In the genomic region with DNA sequence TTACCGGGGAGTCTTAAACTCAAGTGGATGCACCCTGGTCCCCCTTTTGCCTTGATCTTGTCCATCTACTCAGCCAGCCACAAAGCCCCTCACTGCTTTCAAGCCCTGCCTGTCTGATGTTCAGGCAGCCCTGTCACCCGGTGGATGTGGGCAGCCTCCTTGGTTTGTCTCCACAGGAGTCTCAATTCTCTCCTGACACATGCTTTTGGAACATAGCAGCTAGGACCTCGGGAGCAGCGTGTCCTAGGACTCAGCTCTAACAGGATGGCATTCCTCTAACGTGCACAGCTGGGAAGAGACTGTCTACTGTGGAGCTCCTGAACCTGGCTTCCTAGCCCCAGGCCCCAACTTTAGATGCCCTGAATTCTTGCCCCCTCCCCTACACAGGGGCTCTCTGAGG, we compare ENCODE assay signal across 24 mouse cellular contexts. TPM values are rescaled to one million over a fixed set of nuclear protein-coding genes. Genes with fewer than 3 reads are reported as not detected.
DNase-seq lines count a peak whose midpoint lies in the region; ATAC-seq and TF ChIP-seq lines count a peak whose summit lies in the region.
"Had no signal": no experiment of that assay in that cellular context is flagged by ENCODE, and none has a peak within 500 bp of the region (broad histone marks: within the 10 kb centered on the region; RNA-seq: fewer than 3 reads in every experiment).

No protein-coding gene starts in this region.

- peaks cover 30% of the 10 kb centered on the region for H3K36me3 ChIP-seq in heart, embryonic 10.5 days
- peaks cover 8% of the 10 kb centered on the region; the same call in 1 of the 2 replicates for H3K36me3 ChIP-seq in lung, postnatal 0 days (ENCODE audit: insufficient read depth, low read length)
- H3K36me3 ChIP-seq in intestine, embryonic 16.5 days (ENCODE audit: control insufficient read depth, insufficient read depth, low read length) = peaks cover 4% of the 10 kb centered on the region; the same call in 1 of the 2 replicates
- H3K36me3 ChIP-seq in stomach, embryonic 15.5 days = peaks cover 11% of the 10 kb centered on the region

- TF ChIP-seq POLR2A in lung, adult 2 months (IDR thresholded peaks at IDR 0.05; ENCODE audit: borderline replicate concordance, extremely low read depth, low read depth, low read length) = no peak

- no peak overlapping the region for H3K4me3 ChIP-seq in heart, embryonic 10.5 days
- H3K4me3 ChIP-seq in lung, postnatal 0 days (ENCODE audit: low read depth, low read length) = no peak overlapping the region
- no peak overlapping the region for H3K4me3 ChIP-seq in lung, adult 2 months (replicated peaks; ENCODE audit: extremely low read depth, low read depth, low read length)
- no peak overlapping the region for H3K4me3 ChIP-seq in intestine, embryonic 16.5 days (ENCODE audit: low read length)
- no peak overlapping the region for H3K4me3 ChIP-seq in stomach, embryonic 15.5 days (replicated peaks)
- H3K4me3 ChIP-seq: heart, embryonic 12.5 days; limb, embryonic 13.5 days; lung, embryonic 15.5 days; midbrain, embryonic 13.5 days had no signal

- no peak for TF ChIP-seq CTCF in lung, postnatal 0 days (IDR thresholded peaks at IDR 0.05)
- no peak for TF ChIP-seq CTCF in lung, adult 2 months (IDR thresholded peaks at IDR 0.05; ENCODE audit: insufficient read depth, low read length)

- no peak overlapping the region for H3K4me2 ChIP-seq in lung, postnatal 0 days (replicated peaks; ENCODE audit: low read depth, low read length)
- H3K4me2 ChIP-seq in intestine, embryonic 16.5 days (ENCODE audit: low read depth, low read length) = no peak overlapping the region
- H3K4me2 ChIP-seq in stomach, embryonic 15.5 days = no peak overlapping the region
- H3K4me2 ChIP-seq: heart, embryonic 12.5 days; limb, embryonic 13.5 days; lung, embryonic 15.5 days; midbrain, embryonic 13.5 days had no signal

- peaks cover 37% of the 10 kb centered on the region for H3K4me1 ChIP-seq in heart, embryonic 10.5 days
- H3K4me1 ChIP-seq in lung, postnatal 0 days (ENCODE audit: insufficient read depth, low read depth, low read length) = peaks cover 3% of the 10 kb centered on the region; the same call in 1 of the 2 replicates
- H3K4me1 ChIP-seq in lung, adult 2 months (ENCODE audit: control insufficient read depth, insufficient read depth, low read length) = no peaks in the 10 kb centered on the region
- H3K4me1 ChIP-seq in intestine, embryonic 16.5 days (ENCODE audit: control insufficient read depth, insufficient read depth, low read length) = peaks cover 38% of the 10 kb centered on the region
- peaks cover 3% of the 10 kb centered on the region; the same call in 1 of the 2 replicates for H3K4me1 ChIP-seq in stomach, embryonic 15.5 days
- H3K4me1 ChIP-seq: limb, embryonic 13.5 days; midbrain, embryonic 13.5 days had no signal

- TF ChIP-seq EP300 in lung, postnatal 0 days (IDR thresholded peaks at IDR 0.05) = no peak

- DNase-seq in heart, embryonic 10.5 days (ENCODE audit: low spot score) = peak; percentile 71
- no peak for DNase-seq in heart, postnatal 25 days (ENCODE audit: low spot score)
- DNase-seq in lung, postnatal 0 days (ENCODE audit: low spot score) = no peak
- DNase-seq in lung, adult 2 months = no peak
- DNase-seq in cerebellum, adult 9-10 months = no peak
- no peak for DNase-seq in lung, postnatal 25 days (ENCODE audit: low spot score)
- DNase-seq: B cell, adult 2 months; cerebellum, adult 9-11 months; heart, postnatal 36 days; kidney, postnatal 36 days; thymus, postnatal 25 days had no signal

- H3K27me3 ChIP-seq in heart, embryonic 10.5 days (ENCODE audit: insufficient read depth, poor library complexity, severe bottlenecking) = no peaks in the 10 kb centered on the region
- no peaks in the 10 kb centered on the region for H3K27me3 ChIP-seq in lung, postnatal 0 days (replicated peaks; ENCODE audit: insufficient read depth, low read length)
- no peaks in the 10 kb centered on the region for H3K27me3 ChIP-seq in intestine, embryonic 16.5 days (replicated peaks; ENCODE audit: control insufficient read depth, insufficient read depth, low read length)
- no peaks in the 10 kb centered on the region for H3K27me3 ChIP-seq in stomach, embryonic 15.5 days (replicated peaks)
- H3K27me3 ChIP-seq: heart, embryonic 12.5 days; limb, embryonic 13.5 days; lung, embryonic 15.5 days; midbrain, embryonic 13.5 days had no signal

- peak overlapping the region; percentile 3 for H3K27ac ChIP-seq in heart, embryonic 10.5 days
- 0 out of 2 replicates have a peak overlapping the region, but pooled peaks have one; percentile 15 for H3K27ac ChIP-seq in lung, postnatal 0 days (ENCODE audit: low read length)
- H3K27ac ChIP-seq in intestine, embryonic 16.5 days (ENCODE audit: low read length) = peak overlapping the region; percentile 94
- peak overlapping the region; percentile 89 for H3K27ac ChIP-seq in stomach, embryonic 15.5 days
- H3K27ac ChIP-seq: limb, embryonic 13.5 days; lung, embryonic 15.5 days; midbrain, embryonic 13.5 days had no signal

- intact Hi-C loops in heart, postnatal 25 days (cut with DNase I) = no loop called here

- no peak overlapping the region for H3K9ac ChIP-seq in lung, postnatal 0 days (replicated peaks; ENCODE audit: low read depth)
- H3K9ac ChIP-seq in intestine, embryonic 16.5 days (ENCODE audit: low read depth, low read length) = peak overlapping the region; percentile 7; the same call in 1 of the 2 replicates
- H3K9ac ChIP-seq in stomach, embryonic 15.5 days = no peak overlapping the region
- H3K9ac ChIP-seq: heart, embryonic 12.5 days; limb, embryonic 13.5 days; lung, embryonic 15.5 days; midbrain, embryonic 13.5 days had no signal

- H3K9me3 ChIP-seq in heart, embryonic 10.5 days = no peaks in the 10 kb centered on the region
- no peaks in the 10 kb centered on the region for H3K9me3 ChIP-seq in lung, postnatal 0 days (ENCODE audit: low read length)
- H3K9me3 ChIP-seq in intestine, embryonic 16.5 days (ENCODE audit: control insufficient read depth, low read length) = no peaks in the 10 kb centered on the region
- H3K9me3 ChIP-seq in stomach, embryonic 15.5 days = no peaks in the 10 kb centered on the region
- H3K9me3 ChIP-seq: heart, embryonic 12.5 days; limb, embryonic 13.5 days; lung, embryonic 15.5 days; midbrain, embryonic 13.5 days had no signal

- no peak; the same call in 1 of the 2 replicates for ATAC-seq in lung, postnatal 0 days
- no peak for ATAC-seq in intestine, embryonic 16.5 days
- no peak for ATAC-seq in stomach, embryonic 15.5 days (ENCODE audit: insufficient read depth, low FRiP score, low read depth)
- ATAC-seq: forebrain, embryonic 14.5 days; hindbrain, embryonic 16.5 days; midbrain, embryonic 13.5 days had no signal

- WGBS in heart, embryonic 10.5 days = 57% methylated on average over 5 of the region's 5 CpGs
- 53% methylated on average over 5 of the region's 5 CpGs for WGBS in lung, postnatal 0 days
- 61% methylated on average over 5 of the region's 5 CpGs for WGBS in lung, adult 2 months
- whole genome bisulfite sequencing in intestine, embryonic 16.5 days = 54% methylated on average over 5 of the region's 5 CpGs
- WGBS in stomach, embryonic 15.5 days = 55% methylated on average over 5 of the region's 5 CpGs

RNA-seq across cellular contexts. Expression of a gene that starts 14.9 kb away (rescaled TPM):
- not detected in 2 replicates for polyA plus RNA-seq in heart, embryonic 10.5 days (2016; fragmentation: Nextera tagmentation; extraction: Ambion mirVana)
- not detected for total RNA-seq in heart, postnatal 25 days (2021)
- not detected in 2 replicates for polyA plus RNA-seq in lung, postnatal 0 days (2015; fragmentation: Nextera tagmentation; extraction: Ambion mirVana)
- polyA plus RNA-seq in lung, adult 2 months (2012; rRNA removed) = 1.5 and 59.1 TPM in 2 replicates
- 1,904 and 2,500 TPM in 2 replicates for polyA plus RNA-seq in intestine, embryonic 16.5 days (2015; fragmentation: Nextera tagmentation; extraction: Ambion mirVana)
- 3,283 and 4,119 TPM in 2 replicates for polyA plus RNA-seq in stomach, embryonic 15.5 days (2015; fragmentation: Nextera tagmentation; extraction: Ambion mirVana)
- total RNA-seq: heart, postnatal 36 days; layer of hippocampus, postnatal 14 days; left cerebral cortex, postnatal 10 days had no signal
- polyA plus RNA-seq: embryonic facial prominence, embryonic 11.5 days; forebrain, embryonic 14.5 days; heart, embryonic 12.5 days; hindbrain, embryonic 16.5 days; kidney, embryonic 14.5 days; neural tube, embryonic 14.5 days had no signal

RNA-seq across cellular contexts. Expression of a gene that starts 37.9 kb away (rescaled TPM):
- 53.2 and 54.4 TPM in 2 replicates for polyA plus RNA-seq in heart, embryonic 10.5 days (2016; fragmentation: Nextera tagmentation; extraction: Ambion mirVana)
- 10 to 100 TPM; 18.7 to 20.7 TPM for total RNA-seq in heart, postnatal 25 days (2021)
- 29.3 and 34.2 TPM in 2 replicates for polyA plus RNA-seq in lung, postnatal 0 days (2015; fragmentation: Nextera tagmentation; extraction: Ambion mirVana)
- 81.4 and 87.7 TPM in 2 replicates for polyA plus RNA-seq in lung, adult 2 months (2012; rRNA removed)
- polyA plus RNA-seq in intestine, embryonic 16.5 days (2015; fragmentation: Nextera tagmentation; extraction: Ambion mirVana) = 44.6 and 48.5 TPM in 2 replicates
- 38.7 and 39.7 TPM in 2 replicates for polyA plus RNA-seq in stomach, embryonic 15.5 days (2015; fragmentation: Nextera tagmentation; extraction: Ambion mirVana)

Comparison
In these comparisons a context has a peak if more than half of its experiments do, and no peak if none do; other contexts are left out.
1. H3K27ac ChIP-seq: peak in every context shown above with its lines; median percentile 94 in intestine, embryonic 16.5 days; 89 in stomach, embryonic 15.5 days; 15 in lung, postnatal 0 days; 3 in heart, embryonic 10.5 days.
2. RNA of a gene that starts 14.9 kb away (polyA plus RNA-seq): 3,283 to 4,119 TPM in stomach, embryonic 15.5 days and 1,904 to 2,500 TPM in intestine, embryonic 16.5 days; 1.5 to 59.1 TPM in lung, adult 2 months, not detected in heart, embryonic 10.5 days and not detected in lung, postnatal 0 days; every median in the first group is over 10 times any median in the second.